Mouse (Mus musculus): ENCODE measurements at regions not wholly inside any gene's neighbourhood (a gene's known extent, or its start where the extent isn't known, plus 50 kb on each side); places are given as distances from the start of the nearest gene placed in this dataset.
A peak's percentile ranks its signal among the peaks of the same experiment; 100 is the strongest.
"Not testable (repeated sequence)": the region's sequence is repeated elsewhere in the genome, so short reads cannot be mapped to it uniquely, and the experiment has no call there.

- Histone ChIP-seq H3K9me3 (replicated peaks) (no peaks in the 10 kb centered on the region), H3K4me1 (peaks cover 11% of the 10 kb centered on the region), H3K4me2 (replicated peaks) (no peak overlapping the region), H3K4me3 (no peak overlapping the region), H3K27me3 (no peaks in the 10 kb centered on the region), H3K27ac (0 out of 2 replicates have a peak overlapping the region, but pooled peaks have one; percentile 12), H3K9ac (no peak overlapping the region), H3K36me3 (no peaks in the 10 kb centered on the region)
- WGBS, result 51% methylated on average over 5 of the region's 5 CpGs
- no peak for ATAC-seq (ENCODE audit: low FRiP score)
These were observed 213.4 kb downstream of the Trib2 start for GRCm38 (mm10) chr12:15603319-15603718.

DNA sequence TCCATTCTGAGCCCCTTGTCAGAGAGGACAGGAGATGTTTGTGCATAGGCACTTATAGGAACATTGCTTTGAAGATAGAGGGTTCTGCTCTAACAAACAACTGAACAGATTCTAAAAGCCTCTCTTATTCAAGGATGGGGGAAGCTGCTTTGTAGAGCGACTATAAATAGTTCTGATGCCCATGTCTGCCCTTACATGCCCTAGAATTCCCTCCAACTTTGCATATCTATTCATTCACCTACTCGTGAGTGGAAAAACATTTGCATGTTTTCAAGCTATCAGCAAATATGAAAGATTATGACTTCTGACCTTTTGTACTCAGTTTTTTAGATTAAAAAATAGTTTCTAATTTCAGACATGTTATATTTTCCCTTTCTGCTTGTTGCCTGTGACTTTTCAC lies 222.0 kb downstream of the Trib2 start:
- Histone ChIP-seq H3K4me3 (no peak overlapping the region), H3K4me1 (no peaks in the 10 kb centered on the region), H3K9me3 (replicated peaks) (no peaks in the 10 kb centered on the region), H3K36me3 (no peaks in the 10 kb centered on the region), H3K9ac (no peak overlapping the region), H3K27ac (no peak overlapping the region), H3K4me2 (replicated peaks) (no peak overlapping the region), H3K27me3 (no peaks in the 10 kb centered on the region)
- ATAC-seq (ENCODE audit: low FRiP score), result no peak
- 70% methylated on average over 2 of the region's 2 CpGs for WGBS

- WGBS, result 98% methylated on average over 2 of the region's 2 CpGs
- ATAC-seq (ENCODE audit: low FRiP score); H3K9me3 ChIP-seq (replicated peaks); H3K4me3 ChIP-seq; H3K27me3 ChIP-seq; H3K36me3 ChIP-seq; H3K4me2 ChIP-seq (replicated peaks); H3K27ac ChIP-seq; H3K4me1 ChIP-seq; H3K9ac ChIP-seq: not testable (repeated sequence)
These were observed 228.9 kb downstream of the Trib2 start for GRCm38 (mm10) chr12:15587864-15588263.

GRCm38 (mm10) chr12:15586706-15587442 lies 229.8 kb downstream of the Trib2 start:
- 86% methylated on average over 4 of the region's 4 CpGs for WGBS
- ATAC-seq (ENCODE audit: low FRiP score), result no peak
- no peaks in the 10 kb centered on the region for H3K36me3 ChIP-seq
- H3K9me3 ChIP-seq (replicated peaks), result no peaks in the 10 kb centered on the region
- H3K4me1 ChIP-seq, result no peaks in the 10 kb centered on the region
- H3K4me2 ChIP-seq (replicated peaks), result no peak overlapping the region
- H3K4me3 ChIP-seq, result no peak overlapping the region
- no peaks in the 10 kb centered on the region for H3K27me3 ChIP-seq
- no peak overlapping the region for H3K27ac ChIP-seq
- H3K9ac ChIP-seq, result no peak overlapping the region

- Histone ChIP-seq H3K27ac (no peak overlapping the region), H3K4me1 (no peaks in the 10 kb centered on the region), H3K4me2 (replicated peaks) (no peak overlapping the region), H3K36me3 (no peaks in the 10 kb centered on the region), H3K27me3 (no peaks in the 10 kb centered on the region), H3K9ac (no peak overlapping the region), H3K9me3 (replicated peaks) (no peaks in the 10 kb centered on the region), H3K4me3 (no peak overlapping the region)
- no peak for ATAC-seq (ENCODE audit: low FRiP score)
- 89% methylated on average over 1 of the region's 1 CpGs for WGBS
These were observed 230.9 kb downstream of the Trib2 start for GRCm38 (mm10) chr12:15585845-15586244.

DNA sequence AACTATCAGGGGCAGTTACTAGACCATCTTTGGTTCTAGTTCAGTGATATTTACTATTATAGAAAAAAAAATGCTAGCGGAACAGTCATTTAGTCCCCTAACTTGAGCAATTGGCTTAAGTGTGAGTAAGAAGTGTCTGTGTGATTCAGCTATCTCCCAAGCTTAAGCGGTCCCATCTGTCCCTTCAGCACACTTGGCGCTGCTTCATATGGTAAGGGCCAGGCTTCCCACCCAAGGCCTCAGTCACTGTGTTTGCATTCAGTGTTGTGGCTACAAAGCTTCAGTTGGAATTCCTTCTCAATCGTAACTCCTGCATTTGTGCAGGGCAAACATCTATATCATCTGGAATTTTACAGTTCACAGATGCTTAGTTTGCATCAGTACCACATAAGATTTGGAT lies 232.0 kb downstream of the Trib2 start:
- Histone ChIP-seq H3K9me3 (replicated peaks) (no peaks in the 10 kb centered on the region), H3K36me3 (no peaks in the 10 kb centered on the region), H3K9ac (no peak overlapping the region), H3K4me3 (no peak overlapping the region), H3K27me3 (no peaks in the 10 kb centered on the region), H3K4me1 (no peaks in the 10 kb centered on the region), H3K27ac (no peak overlapping the region), H3K4me2 (replicated peaks) (no peak overlapping the region)
- WGBS, result 95% methylated on average over 4 of the region's 4 CpGs
- ATAC-seq (ENCODE audit: low FRiP score), result no peak

- no peak for ATAC-seq (ENCODE audit: low FRiP score)
- Histone ChIP-seq H3K36me3 (no peaks in the 10 kb centered on the region), H3K27ac (no peak overlapping the region), H3K27me3 (no peaks in the 10 kb centered on the region), H3K4me1 (0 out of 2 replicates have a peak, but pooled peaks cover 4% of the 10 kb centered on the region), H3K9ac (no peak overlapping the region), H3K4me2 (replicated peaks) (no peak overlapping the region), H3K4me3 (no peak overlapping the region), H3K9me3 (replicated peaks) (no peaks in the 10 kb centered on the region)
- 51% methylated on average over 4 of the region's 4 CpGs for WGBS
These were observed 250.0 kb downstream of the Trib2 start for GRCm38 (mm10) chr12:15566785-15567109.

GRCm38 (mm10) chr12:15565941-15566784 lies 250.6 kb downstream of the Trib2 start:
- Histone ChIP-seq H3K36me3 (no peaks in the 10 kb centered on the region), H3K9ac (no peak overlapping the region), H3K27me3 (no peaks in the 10 kb centered on the region), H3K4me3 (no peak overlapping the region), H3K4me1 (0 out of 2 replicates have a peak, but pooled peaks cover 4% of the 10 kb centered on the region), H3K27ac (no peak overlapping the region), H3K9me3 (replicated peaks) (no peaks in the 10 kb centered on the region), H3K4me2 (replicated peaks) (no peak overlapping the region)
- peak; percentile 61; the same call in 1 of the 2 replicates for ATAC-seq (ENCODE audit: low FRiP score)
- 23% methylated on average over 3 of the region's 3 CpGs for WGBS

- Histone ChIP-seq H3K36me3 (no peaks in the 10 kb centered on the region), H3K9ac (no peak overlapping the region), H3K9me3 (replicated peaks) (no peaks in the 10 kb centered on the region), H3K4me2 (replicated peaks) (no peak overlapping the region), H3K4me1 (0 out of 2 replicates have a peak, but pooled peaks cover 4% of the 10 kb centered on the region), H3K27ac (no peak overlapping the region), H3K4me3 (no peak overlapping the region), H3K27me3 (no peaks in the 10 kb centered on the region)
- ATAC-seq (ENCODE audit: low FRiP score), result no peak
- 48% methylated on average over 4 of the region's 4 CpGs for WGBS
These were observed 253.9 kb downstream of the Trib2 start for GRCm38 (mm10) chr12:15562826-15563225.

- Histone ChIP-seq H3K9ac (no peak overlapping the region), H3K9me3 (replicated peaks) (no peaks in the 10 kb centered on the region), H3K27me3 (no peaks in the 10 kb centered on the region), H3K4me1 (no peaks in the 10 kb centered on the region), H3K4me3 (no peak overlapping the region), H3K4me2 (replicated peaks) (no peak overlapping the region), H3K27ac (no peak overlapping the region), H3K36me3 (no peaks in the 10 kb centered on the region)
- no peak for ATAC-seq (ENCODE audit: low FRiP score)
- 86% methylated on average over 6 of the region's 6 CpGs for WGBS
These were observed 261.3 kb downstream of the Trib2 start for GRCm38 (mm10) chr12:15555471-15555870.

DNA sequence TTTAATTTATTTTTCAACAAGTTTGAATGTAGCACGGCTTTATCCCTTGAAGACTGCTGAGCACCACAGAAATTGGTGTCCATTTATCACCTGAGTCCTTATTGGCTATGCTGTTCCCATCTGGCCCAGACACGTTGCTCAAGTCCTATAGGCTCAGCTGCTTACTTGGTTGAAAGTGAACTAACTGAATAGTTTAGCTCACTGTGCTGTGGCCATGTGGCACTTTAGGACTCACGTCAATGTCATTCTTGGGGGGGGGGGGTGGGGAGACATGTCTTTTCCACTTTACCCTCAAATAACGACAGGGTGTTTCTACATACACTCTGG lies 263.1 kb downstream of the Trib2 start:
- Histone ChIP-seq H3K4me3 (no peak overlapping the region), H3K4me1 (no peaks in the 10 kb centered on the region), H3K9me3 (replicated peaks) (no peaks in the 10 kb centered on the region), H3K27me3 (no peaks in the 10 kb centered on the region), H3K36me3 (no peaks in the 10 kb centered on the region), H3K27ac (no peak overlapping the region), H3K9ac (no peak overlapping the region), H3K4me2 (replicated peaks) (no peak overlapping the region)
- 51% methylated on average over 4 of the region's 4 CpGs for WGBS
- 0 out of 2 replicates have a peak, but pooled peaks have one; percentile 35 for ATAC-seq (ENCODE audit: low FRiP score)

- H3K4me2 ChIP-seq (replicated peaks), result no peak overlapping the region
- H3K36me3 ChIP-seq, result no peaks in the 10 kb centered on the region
- WGBS, result 74% methylated on average over 6 of the region's 6 CpGs
- H3K4me1 ChIP-seq, result no peaks in the 10 kb centered on the region
- H3K9ac ChIP-seq, result no peak overlapping the region
- no peak overlapping the region for H3K4me3 ChIP-seq
- H3K9me3 ChIP-seq (replicated peaks), result no peaks in the 10 kb centered on the region
- no peaks in the 10 kb centered on the region for H3K27me3 ChIP-seq
- ATAC-seq (ENCODE audit: low FRiP score), result no peak
- H3K27ac ChIP-seq, result no peak overlapping the region
These were observed 263.6 kb downstream of the Trib2 start for GRCm38 (mm10) chr12:15552979-15553680.

All from hindbrain, embryonic 12.5 days (tissue).